Mouse (Mus musculus) kidney, postnatal 0 days (tissue): ENCODE measurements around the gene Sox30. TPM values are rescaled to one million over a fixed set of nuclear protein-coding genes. Genes with fewer than 3 reads are reported as not detected.

Source experiments
- ATAC-seq: fragments of 200-750 bp; cut with Nextera tagmentation; replicated peaks from 2 replicates; pipeline ENCODE4 v1.8.0; 2017; ENCODE audit warnings: low read depth, moderate number of reproducible peaks, moderate TSS enrichment, moderate library complexity; ENCODE audit not compliant: low FRiP score
- DNase-seq: peaks from one replicate; pipeline ENCODE4 v3.0.0-alpha.2; 2016; ENCODE audit warnings: low spot score
- H3K27ac ChIP-seq: fragments of 300-500 bp; sonication (generic); 2 replicates; pipeline ENCODE4 v1.5.1; 2014; ENCODE audit warnings: mild to moderate bottlenecking
- H3K27me3 ChIP-seq: fragments of 300-500 bp; sonication (generic); 2 replicates; pipeline ENCODE4 v1.6.1; 2014; ENCODE audit warnings: low read length, mixed read lengths; ENCODE audit not compliant: insufficient read depth
- H3K36me3 ChIP-seq: fragments of 300-500 bp; sonication (generic); 2 replicates; pipeline ENCODE4 v1.6.1; 2014; ENCODE audit warnings: low read length, mixed read lengths; ENCODE audit not compliant: insufficient read depth
- H3K4me1 ChIP-seq: fragments of 300-500 bp; sonication (generic); replicated peaks from 2 replicates; pipeline ENCODE4 v1.6.1; 2014; ENCODE audit warnings: antibody characterized with exemption, low read length, mixed read lengths; ENCODE audit not compliant: insufficient read depth
- H3K4me2 ChIP-seq: fragments of 300-500 bp; sonication (generic); 2 replicates; pipeline ENCODE4 v1.6.1; 2014; ENCODE audit warnings: mild to moderate bottlenecking, low read length, moderate library complexity, mixed read lengths
- H3K4me3 ChIP-seq: fragments of 300-500 bp; sonication (generic); replicated peaks from 2 replicates; pipeline ENCODE4 v1.5.1; 2014; ENCODE audit warnings: low read depth, low read length
- H3K9ac ChIP-seq: fragments of 300-500 bp; sonication (generic); 2 replicates; pipeline ENCODE4 v1.6.1; 2014; ENCODE audit warnings: low read depth, low read length
- H3K9me3 ChIP-seq: fragments of 300-500 bp; sonication (generic); replicated peaks from 2 replicates; pipeline ENCODE4 v1.6.1; 2016; ENCODE audit warnings: low read length, inconsistent platforms, mixed read lengths
- CTCF ChIP-seq: IDR thresholded peaks from 2 replicates; pipeline ENCODE4 v1.5.1; 2016; ENCODE audit warnings: antibody characterized with exemption, low read depth, mild to moderate bottlenecking, moderate library complexity
- WGBS: fragments of 180-500 bp; shearing (Covaris S2); extraction: QIAGEN DNeasy Blood & Tissue Kit; methylation state at CpG from one replicate; pipeline ENCODE4 v1.1.7; 2014; 5-methylcytosine and 5-hydroxymethylcytosine counted together
- polyA plus RNA-seq: library from polyadenylated mRNA; unstranded; fragments of >200 nt; fragmentation: Nextera tagmentation; extraction: Ambion mirVana; gene quantifications from 2 replicates; pipeline ENCODE4 v1.2.1, GENCODE M21; 2015

The Sox30 gene
- 0.18 and 0.26 TPM in 2 replicates for polyA plus RNA-seq

DNA sequence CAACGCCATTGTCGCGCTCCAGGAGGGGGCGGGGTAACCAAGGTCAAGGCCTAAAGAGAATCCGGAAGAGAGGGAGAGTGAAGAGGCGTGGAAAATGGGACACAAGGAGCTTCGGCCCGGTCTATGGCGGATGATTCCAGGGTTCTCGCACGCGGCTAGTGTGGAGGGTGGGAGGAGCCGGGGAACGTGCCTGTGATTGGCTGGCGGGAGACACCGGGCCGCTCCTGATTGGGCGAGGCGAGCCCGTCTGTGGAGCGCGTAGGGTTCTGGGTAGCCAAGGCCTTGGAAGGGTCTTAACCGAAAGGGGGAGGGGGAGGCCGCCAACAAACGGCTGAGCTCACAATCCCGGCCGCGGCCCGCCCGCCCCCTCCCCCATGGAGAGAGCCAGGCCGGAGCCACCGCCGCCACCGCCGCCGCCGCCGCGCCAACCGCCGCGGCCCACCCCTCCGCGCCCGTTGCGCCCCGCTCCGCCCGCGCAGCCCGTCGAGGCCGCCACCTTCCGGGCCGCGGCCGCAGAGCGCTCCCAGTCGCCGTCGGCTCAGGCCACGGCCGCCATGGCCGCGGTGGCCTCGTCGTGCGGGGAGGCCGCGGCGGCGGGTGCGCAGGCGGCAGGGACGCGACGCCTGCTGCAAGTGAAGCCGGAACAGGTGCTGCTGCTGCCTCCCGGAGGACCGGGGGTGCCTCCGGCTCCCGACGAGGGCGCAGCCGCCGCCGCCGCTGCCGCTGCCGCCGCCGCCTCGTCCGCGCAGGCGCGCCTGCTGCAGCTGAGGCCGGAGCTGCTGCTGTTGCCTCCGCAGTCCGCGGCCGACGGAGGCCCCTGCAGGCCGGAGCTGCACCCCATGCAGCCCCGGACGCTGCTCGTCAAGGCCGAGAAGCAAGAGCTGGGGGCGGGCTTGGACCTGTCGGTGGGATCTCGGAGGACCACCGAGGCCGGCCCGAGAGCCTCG, at the start of gene Sox30:
TSS of gene Sox30 (plus strand) at position 365 of the 947 bp plus-strand sequence.
- Histone ChIP-seq H3K36me3 (no peaks in the 10 kb centered on the region), H3K9me3 (no peaks in the 10 kb centered on the region), H3K9ac (peak within 1 kb of the TSS; percentile 87), H3K27ac (peak within 1 kb of the TSS; percentile 39; the same call in 1 of the 2 replicates), H3K4me2 (peak within 1 kb of the TSS; percentile 69), H3K27me3 (no peaks in the 10 kb centered on the region), H3K4me3 (peak within 1 kb of the TSS; percentile 56), H3K4me1 (no peaks in the 10 kb centered on the region)
- TF ChIP-seq CTCF = no peak; the same call in 1 of the 2 replicates
- DNase-seq (peak; percentile 71), ATAC-seq (peak; percentile 96)
- WGBS = 11% methylated on average over 95 of the region's 115 CpGs

DNA sequence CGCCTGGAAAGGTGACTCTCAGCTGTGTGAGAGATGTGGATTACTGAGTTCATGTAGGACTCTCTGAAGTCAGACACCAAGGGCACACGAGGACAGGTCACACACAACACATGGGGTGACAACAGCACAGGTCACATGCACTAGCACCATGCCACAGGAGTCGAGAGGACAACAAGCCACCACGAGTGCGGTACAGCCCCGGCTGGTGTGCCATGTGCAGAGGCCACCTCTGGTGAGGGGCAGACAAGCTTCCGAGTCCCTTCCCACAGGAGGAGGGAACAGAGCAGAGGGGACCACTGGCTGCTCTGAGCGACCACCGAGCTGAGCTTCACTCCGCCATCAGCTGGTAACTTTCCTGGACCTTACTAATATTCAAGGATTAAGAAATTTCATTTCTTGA, 47.3 kb upstream of the Sox30 start:
- Histone ChIP-seq H3K4me2 (no peak overlapping the region), H3K9ac (no peak overlapping the region), H3K4me3 (no peak overlapping the region), H3K9me3 (no peaks in the 10 kb centered on the region), H3K27me3 (no peaks in the 10 kb centered on the region), H3K27ac (no peak overlapping the region), H3K4me1 (no peaks in the 10 kb centered on the region), H3K36me3 (peaks cover 20% of the 10 kb centered on the region; the same call in 1 of the 2 replicates)
- WGBS = 91% methylated on average over 10 of the region's 10 CpGs
- ATAC-seq = no peak
- no peak for DNase-seq
- no peak for TF ChIP-seq CTCF

DNA sequence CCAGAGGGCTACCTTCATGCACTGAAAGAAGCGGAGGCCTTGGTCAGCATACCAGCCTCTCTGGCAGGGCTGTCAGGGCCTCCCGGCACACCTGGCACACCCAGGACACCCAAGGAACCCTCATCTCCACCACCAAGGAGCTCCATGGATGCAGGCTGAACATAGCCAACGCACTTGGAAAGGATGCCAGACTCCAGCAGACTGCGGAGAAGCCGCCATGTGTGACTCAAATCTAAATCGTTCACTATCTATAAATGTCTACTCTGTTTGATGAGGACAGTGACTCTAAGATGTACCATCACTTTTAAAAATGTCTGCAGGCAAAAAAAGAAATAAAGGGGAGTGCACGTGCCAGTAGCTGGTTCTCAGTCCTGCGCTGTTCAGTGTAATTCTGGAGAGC, 42.6 kb upstream of the Sox30 start:
- Histone ChIP-seq H3K4me3 (no peak overlapping the region), H3K4me1 (no peaks in the 10 kb centered on the region), H3K27ac (no peak overlapping the region), H3K4me2 (no peak overlapping the region), H3K9ac (no peak overlapping the region), H3K27me3 (no peaks in the 10 kb centered on the region), H3K36me3 (peaks cover 20% of the 10 kb centered on the region; the same call in 1 of the 2 replicates), H3K9me3 (no peaks in the 10 kb centered on the region)
- WGBS = 93% methylated on average over 8 of the region's 8 CpGs
- TF ChIP-seq CTCF = no peak
- ATAC-seq = no peak
- no peak for DNase-seq

DNA sequence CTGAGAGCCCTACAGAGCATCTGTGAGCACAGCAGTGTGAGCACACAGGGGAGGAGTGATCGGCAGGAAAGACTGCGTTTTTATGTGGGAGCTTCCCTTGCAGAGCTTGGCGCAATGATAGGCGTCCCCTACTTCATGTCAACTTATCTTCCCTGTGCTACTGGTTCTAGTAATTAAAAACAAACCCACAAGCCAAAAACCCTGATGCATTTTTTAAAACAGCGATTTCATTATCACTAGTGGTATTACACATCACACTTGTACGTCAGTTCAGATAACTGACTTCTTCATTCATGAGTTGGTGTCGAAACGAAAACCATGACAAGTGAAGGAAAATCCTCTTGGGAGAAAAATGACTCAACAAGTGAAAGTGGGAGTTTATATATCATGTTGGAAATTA, 41.2 kb upstream of the Sox30 start:
- no peaks in the 10 kb centered on the region for H3K27me3 ChIP-seq
- no peak for ATAC-seq

DNA sequence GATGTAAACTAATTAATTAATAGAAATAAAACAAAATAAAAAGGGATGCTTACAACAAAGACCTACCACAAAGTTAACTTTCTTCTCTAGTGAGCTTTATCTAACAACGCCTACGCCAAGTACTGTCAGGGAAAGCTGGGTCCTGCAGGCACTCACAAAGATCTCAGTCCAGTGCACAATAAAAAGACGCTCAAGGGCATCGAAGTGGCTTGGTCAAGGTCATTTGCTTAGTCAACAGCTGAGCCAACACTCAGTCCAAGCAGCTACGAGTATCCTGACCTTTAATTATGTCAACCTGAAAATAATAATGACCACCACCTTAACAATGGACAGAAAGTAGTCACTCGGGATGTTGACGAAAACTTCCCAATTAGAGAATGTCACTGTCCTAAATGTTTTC, 37.8 kb upstream of the Sox30 start:
- WGBS = 87% methylated on average over 7 of the region's 7 CpGs
- Histone ChIP-seq H3K36me3 (no peaks in the 10 kb centered on the region), H3K9me3 (no peaks in the 10 kb centered on the region), H3K9ac (no peak overlapping the region), H3K4me2 (no peak overlapping the region), H3K4me1 (no peaks in the 10 kb centered on the region), H3K27me3 (no peaks in the 10 kb centered on the region), H3K27ac (no peak overlapping the region), H3K4me3 (no peak overlapping the region)
- DNase-seq = no peak
- no peak for TF ChIP-seq CTCF
- ATAC-seq = no peak

More for the DNA sequence above, 41.2 kb upstream of the Sox30 start:
- WGBS = 87% methylated on average over 8 of the region's 8 CpGs
- H3K36me3 ChIP-seq = peaks cover 13% of the 10 kb centered on the region; the same call in 1 of the 2 replicates
- no peak overlapping the region for H3K4me3 ChIP-seq
- no peak for DNase-seq
- no peaks in the 10 kb centered on the region for H3K4me1 ChIP-seq
- no peak overlapping the region for H3K27ac ChIP-seq
- TF ChIP-seq CTCF = no peak
- H3K4me2 ChIP-seq = no peak overlapping the region
- no peaks in the 10 kb centered on the region for H3K9me3 ChIP-seq
- H3K9ac ChIP-seq = no peak overlapping the region

DNA sequence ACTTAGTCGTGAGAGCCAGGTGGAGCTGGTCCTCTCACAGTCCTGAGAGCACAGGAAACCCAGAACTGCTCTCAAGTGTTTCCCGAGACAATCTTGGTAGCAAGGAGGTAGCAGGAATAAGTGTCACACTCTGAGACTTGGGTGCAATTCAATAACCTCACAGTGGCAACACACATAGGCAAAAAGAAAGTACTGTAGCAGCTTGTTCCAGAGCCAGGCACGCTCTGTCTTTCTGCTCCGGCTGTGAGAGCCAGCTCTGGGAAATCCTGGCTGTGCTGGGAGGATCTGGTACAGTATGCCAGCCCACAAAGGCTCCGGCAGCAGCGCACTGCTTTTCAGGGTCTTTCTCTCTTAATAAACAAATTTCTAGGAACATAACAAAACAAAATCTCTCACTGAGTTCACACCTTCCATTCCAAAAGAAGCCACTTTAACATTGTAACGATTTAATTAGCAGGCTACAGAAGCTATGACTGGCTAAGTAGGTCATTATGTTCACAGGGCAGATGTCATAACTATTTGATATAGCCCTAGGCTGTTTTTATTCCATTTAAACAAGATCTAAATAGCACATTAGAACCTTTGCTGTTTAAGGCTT, 36.9 kb upstream of the Sox30 start:
- WGBS = 59% methylated on average over 7 of the region's 7 CpGs

More for the DNA sequence above, 36.9 kb upstream of the Sox30 start:
- Histone ChIP-seq H3K9me3 (no peaks in the 10 kb centered on the region), H3K4me2 (peak overlapping the region; percentile 99), H3K27me3 (no peaks in the 10 kb centered on the region), H3K27ac (no peak overlapping the region), H3K4me1 (no peaks in the 10 kb centered on the region), H3K4me3 (peak overlapping the region; percentile 87; the same call in 1 of the 2 replicates), H3K36me3 (no peaks in the 10 kb centered on the region), H3K9ac (no peak overlapping the region)
- ATAC-seq = no peak
- no peak for DNase-seq
- no peak for TF ChIP-seq CTCF
